Mouse (Mus musculus) liver, postnatal 0 days (tissue): ENCODE measurements around the gene Ino80e.

Experiments
- CTCF ChIP-seq: sonication (generic); IDR thresholded peaks from 2 replicates; pipeline ENCODE4 v1.5.1; 2016; ENCODE audit warnings: antibody characterized with exemption, low read depth
- EP300 ChIP-seq: IDR thresholded peaks from 2 replicates; pipeline ENCODE4 v1.6.1; 2016; ENCODE audit warnings: antibody characterized with exemption, low read depth, mild to moderate bottlenecking

DNA sequence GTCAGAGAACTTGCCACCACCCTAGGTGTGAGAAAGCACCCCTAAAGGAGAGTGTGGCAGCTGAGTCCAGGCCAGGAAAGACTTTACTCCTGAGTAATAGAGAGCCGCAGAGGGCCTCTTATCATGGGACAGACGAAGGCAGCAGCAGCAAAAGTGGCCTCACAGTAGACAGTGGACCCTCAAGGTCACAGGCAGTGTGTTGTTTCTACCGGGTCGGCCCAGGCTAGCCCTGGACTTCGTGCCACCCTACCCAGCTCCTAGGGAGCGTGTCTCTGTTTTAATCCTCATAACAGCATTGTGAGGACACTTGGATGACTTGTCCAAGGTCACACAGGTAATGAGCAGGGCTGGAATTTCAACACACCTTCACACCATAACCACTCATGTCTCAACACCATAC lies 12.0 kb downstream of the Ino80e start:
- TF ChIP-seq CTCF (no peak), EP300 (no peak)
